Mouse (Mus musculus): Measurements from ENCODE around the gene Tbce. TPM values are rescaled to one million over a fixed set of nuclear protein-coding genes. Genes with fewer than 3 reads are reported as not detected.

Gene Tbce
- polyA plus RNA-seq, 1 experiment, result not detected

- TF ChIP-seq CTCF (IDR thresholded peaks at IDR 0.05; ENCODE audit: insufficient read depth, low read depth, low read length), result no peak
- no peak for TF ChIP-seq POLR2A (IDR thresholded peaks at IDR 0.05; ENCODE audit: insufficient read depth, low read depth, low read length)
- Histone ChIP-seq H3K4me1 (ENCODE audit: control insufficient read depth, insufficient read depth, low read length) (peaks cover 6% of the 10 kb centered on the region), H3K4me3 (ENCODE audit: insufficient read depth, low read depth, low read length) (no peak overlapping the region), H3K27ac (ENCODE audit: insufficient read depth, low read depth, low read length) (no peak overlapping the region)
- 55% methylated on average over 4 of the region's 4 CpGs for WGBS
These were observed 78.4 kb downstream of the Tbce start for GRCm38 (mm10) chr13:13961046-13961445.

DNA sequence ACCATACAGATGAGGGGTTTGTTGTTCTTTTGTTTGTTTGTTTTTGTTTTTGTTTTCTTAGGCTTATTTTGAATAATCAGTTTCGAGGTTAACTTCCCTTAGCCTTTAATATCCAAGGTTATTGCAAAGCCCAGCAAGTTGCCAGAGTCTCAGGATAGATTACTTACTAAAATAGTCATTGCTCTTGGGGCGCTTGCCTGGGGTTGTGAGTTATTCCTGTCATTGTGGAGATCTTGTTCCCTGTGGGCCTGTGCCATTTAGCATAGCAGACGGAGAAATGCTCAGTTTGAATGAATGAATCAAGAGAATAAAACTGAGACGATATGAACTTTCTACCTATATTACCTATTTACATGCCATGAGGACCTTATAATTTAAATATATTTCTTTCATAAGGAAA, 79.2 kb downstream of the Tbce start:
- H3K4me3 ChIP-seq (ENCODE audit: insufficient read depth, low read depth, low read length), result no peak overlapping the region
- no peak overlapping the region for H3K27ac ChIP-seq (ENCODE audit: insufficient read depth, low read depth, low read length)
- WGBS, result 94% methylated on average over 4 of the region's 4 CpGs
- no peaks in the 10 kb centered on the region; the same call in 1 of the 2 replicates for H3K4me1 ChIP-seq (ENCODE audit: control insufficient read depth, insufficient read depth, low read length)
- no peak for TF ChIP-seq CTCF (IDR thresholded peaks at IDR 0.05; ENCODE audit: insufficient read depth, low read depth, low read length)
- TF ChIP-seq POLR2A (IDR thresholded peaks at IDR 0.05; ENCODE audit: insufficient read depth, low read depth, low read length), result no peak

DNA sequence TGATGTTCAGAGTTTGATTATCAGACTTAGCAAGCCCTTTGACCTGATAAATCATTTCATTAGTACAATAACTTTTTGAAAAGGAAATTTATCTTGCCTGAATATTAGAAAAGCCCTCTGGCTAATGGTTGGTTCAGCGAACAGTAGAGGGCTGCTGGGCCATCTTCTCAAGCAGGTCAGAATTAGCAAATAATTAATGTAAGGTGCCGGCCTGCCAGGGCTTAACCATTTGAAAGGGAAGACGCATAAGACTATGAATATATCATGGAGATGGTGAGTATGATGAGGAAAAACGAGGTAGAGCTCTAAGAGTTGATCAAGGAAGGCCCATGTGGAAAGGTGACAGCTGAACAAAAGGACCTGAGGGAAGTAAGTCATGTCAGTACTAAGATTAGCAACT, 82.8 kb downstream of the Tbce start:
- WGBS, result 85% methylated on average over 4 of the region's 4 CpGs
- no peak for TF ChIP-seq CTCF (IDR thresholded peaks at IDR 0.05; ENCODE audit: insufficient read depth, low read depth, low read length)
- no peak for TF ChIP-seq POLR2A (IDR thresholded peaks at IDR 0.05; ENCODE audit: insufficient read depth, low read depth, low read length)
- Histone ChIP-seq H3K4me1 (ENCODE audit: control insufficient read depth, insufficient read depth, low read length) (no peaks in the 10 kb centered on the region), H3K27ac (ENCODE audit: insufficient read depth, low read depth, low read length) (no peak overlapping the region), H3K4me3 (ENCODE audit: insufficient read depth, low read depth, low read length) (no peak overlapping the region)

DNA sequence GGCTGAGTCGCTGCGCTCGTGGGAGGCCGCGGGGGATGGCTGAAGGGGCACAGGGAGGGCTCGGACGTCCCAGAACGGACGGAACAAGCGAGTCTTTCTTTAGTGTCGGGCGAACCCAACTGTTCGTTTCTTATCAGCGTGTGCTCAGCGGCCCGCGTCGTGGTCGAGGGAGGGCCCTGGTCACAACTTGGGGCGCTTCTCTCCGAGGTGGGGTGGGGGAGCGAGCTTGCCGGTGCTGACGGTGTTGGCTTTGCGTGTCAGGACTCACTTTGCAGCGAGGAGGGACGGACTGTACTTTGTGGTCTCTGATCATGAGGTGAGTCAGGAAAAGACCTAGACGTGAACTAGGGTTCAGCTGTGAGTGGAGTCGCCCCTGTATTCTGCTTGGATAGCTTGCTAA, 84.5 kb downstream of the Tbce start:
- TF ChIP-seq POLR2A (IDR thresholded peaks at IDR 0.05; ENCODE audit: insufficient read depth, low read depth, low read length), result no peak
- no peak for TF ChIP-seq CTCF (IDR thresholded peaks at IDR 0.05; ENCODE audit: insufficient read depth, low read depth, low read length)
- no peaks in the 10 kb centered on the region for H3K4me1 ChIP-seq (ENCODE audit: control insufficient read depth, insufficient read depth, low read length)
- peak overlapping the region; percentile 19; the same call in 1 of the 2 replicates for H3K27ac ChIP-seq (ENCODE audit: insufficient read depth, low read depth, low read length)
- WGBS, result under 1% methylated on average over 29 of the region's 29 CpGs
- H3K4me3 ChIP-seq (ENCODE audit: insufficient read depth, low read depth, low read length), result peak overlapping the region; percentile 78

DNA sequence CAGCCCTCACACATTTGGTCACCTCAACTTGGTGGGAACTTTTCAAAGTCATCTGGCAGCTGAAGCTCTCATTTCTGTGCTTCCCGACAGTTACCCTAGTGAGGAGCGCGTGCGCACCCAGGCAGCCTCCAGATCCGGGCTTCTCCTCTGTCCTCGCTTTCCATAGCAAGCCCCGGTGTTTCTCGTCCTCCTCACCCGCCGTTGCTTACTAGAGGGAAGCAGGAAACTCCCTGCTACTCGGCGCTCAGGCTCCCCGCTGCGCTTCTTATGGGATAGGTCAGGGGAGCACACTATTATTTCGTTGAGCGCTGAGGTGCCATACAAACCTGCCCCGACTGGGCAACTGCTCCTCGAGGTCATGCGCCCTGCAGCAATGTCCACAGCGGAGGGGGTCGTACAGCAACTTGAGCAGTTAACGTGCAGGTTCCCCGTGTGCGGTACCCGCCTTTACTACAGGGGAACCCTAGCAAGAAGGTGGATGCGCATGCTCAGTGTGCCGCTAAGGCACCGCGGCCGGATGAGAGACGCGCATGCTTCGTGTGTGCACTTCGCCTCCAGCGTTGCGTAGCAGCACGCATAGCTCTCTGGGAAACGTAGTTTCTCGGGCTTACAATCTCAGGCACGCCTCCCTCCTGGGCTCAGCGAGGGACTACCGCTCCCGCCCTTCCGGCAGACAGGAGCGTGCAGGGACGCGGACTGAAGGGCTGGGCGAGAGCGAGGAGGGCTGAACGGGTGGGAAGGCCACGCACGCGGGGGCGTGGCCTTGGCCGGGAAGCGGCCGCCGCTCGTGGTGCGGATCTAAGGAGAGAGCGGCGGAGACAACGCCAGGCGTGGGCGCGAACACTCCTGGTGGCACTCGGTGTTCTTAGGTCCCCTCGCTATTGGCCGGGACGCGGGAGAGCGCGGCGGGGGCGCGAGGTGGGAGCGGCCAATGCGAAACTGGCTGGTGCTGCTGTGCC, 85.3 kb downstream of the Tbce start, which contains the start of gene B3galnt2:
Gene B3galnt2 (plus strand): TSS at position 596 of the 959 bp plus-strand sequence.
- peak within 1 kb of the TSS; percentile 78 for H3K4me3 ChIP-seq (ENCODE audit: insufficient read depth, low read depth, low read length)
- H3K27ac ChIP-seq (ENCODE audit: insufficient read depth, low read depth, low read length), result peak within 1 kb of the TSS; percentile 31
- WGBS, result under 1% methylated on average over 78 of the region's 78 CpGs
- H3K4me1 ChIP-seq (ENCODE audit: control insufficient read depth, insufficient read depth, low read length), result no peaks in the 10 kb centered on the region
- TF ChIP-seq CTCF (IDR thresholded peaks at IDR 0.05; ENCODE audit: insufficient read depth, low read depth, low read length), result no peak
- TF ChIP-seq POLR2A (IDR thresholded peaks at IDR 0.05; ENCODE audit: insufficient read depth, low read depth, low read length), result peak; percentile 84

Other genes with a start within 250 kb of the Tbce start
- not detected in 2 replicates for gene B3galnt2, start 85.2 kb downstream of the Tbce start, polyA plus RNA-seq (2012; ENCODE audit: insufficient read depth, insufficient read length, low replicate concordance, missing spikeins)
- not detected in 2 replicates for gene Arid4b, start 23.6 kb upstream of the Tbce start, polyA plus RNA-seq (2012; ENCODE audit: insufficient read depth, insufficient read length, low replicate concordance, missing spikeins)
- gene Ggps1, start 23.9 kb upstream of the Tbce start, polyA plus RNA-seq (2012; ENCODE audit: insufficient read depth, insufficient read length, low replicate concordance, missing spikeins), result 366 TPM in 1 of 2 replicates, not detected in the other